Mouse (Mus musculus) brain, embryonic 14.5 days (tissue): ENCODE data around the gene Prrg2.

Experiments used
- CTCF ChIP-seq: fragments of 200-500 bp; IDR thresholded peaks from 2 replicates; pipeline ENCODE4 v1.5.1; 2012; ENCODE audit warnings: inconsistent platforms, mild to moderate bottlenecking, moderate library complexity, borderline replicate concordance; ENCODE audit not compliant: insufficient read depth, insufficient read length; ENCODE audit errors: extremely low read depth
- POLR2A ChIP-seq: fragments of 200-500 bp; IDR thresholded peaks from 2 replicates; pipeline ENCODE4 v1.6.1; 2012; ENCODE audit warnings: mild to moderate bottlenecking, inconsistent platforms, borderline replicate concordance; ENCODE audit not compliant: poor library complexity, insufficient read depth, insufficient read length, severe bottlenecking; ENCODE audit errors: extremely low read depth

DNA sequence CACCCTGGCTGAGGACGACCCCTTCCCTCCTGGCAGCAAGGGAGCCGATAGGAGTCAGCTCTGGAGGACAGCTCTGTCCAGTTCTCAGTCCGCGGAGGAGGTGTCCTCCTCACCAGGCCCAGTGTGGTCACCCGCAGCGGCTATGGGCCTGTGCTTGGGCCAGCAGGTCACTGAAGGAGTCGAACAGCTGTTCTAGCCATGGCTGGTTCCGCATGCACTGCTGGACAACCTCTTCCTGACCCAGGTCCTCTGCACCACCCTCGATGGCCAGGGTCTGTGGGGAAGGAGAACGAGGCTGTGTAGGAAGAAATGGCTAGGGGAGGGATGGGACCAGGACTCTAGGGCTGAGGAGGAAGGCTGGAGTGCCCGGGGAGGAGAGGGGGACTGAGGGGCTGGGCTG lies 34.1 kb downstream of the Prrg2 start:
- no peak for TF ChIP-seq POLR2A
- TF ChIP-seq CTCF: no peak
